Mouse (Mus musculus) intestine, embryonic 14.5 days (tissue): ENCODE measurements at regions not wholly inside any gene's neighbourhood (a gene's known extent, or its start where the extent isn't known, plus 50 kb on each side); places are given as distances from the start of the nearest gene placed in this dataset.

Source experiments
- ATAC-seq: fragments of 200-750 bp; cut with Nextera tagmentation; replicated peaks from 2 replicates; pipeline ENCODE4 v1.8.0; 2017; ENCODE audit warnings: low read depth, moderate number of reproducible peaks, moderate TSS enrichment, moderate library complexity; ENCODE audit not compliant: low FRiP score, low TSS enrichment
- DNase-seq: peaks from one replicate; pipeline ENCODE4 v3.0.0-alpha.2; 2018; ENCODE audit warnings: low spot score
- H3K27ac ChIP-seq: fragments of 300-500 bp; sonication (generic); 2 replicates; pipeline ENCODE4 v1.5.1; 2014; ENCODE audit warnings: low read depth, mild to moderate bottlenecking, control low read depth
- H3K27me3 ChIP-seq: fragments of 300-500 bp; sonication (generic); replicated peaks from 2 replicates; pipeline ENCODE4 v1.6.1; 2014; ENCODE audit warnings: low read length, control low read depth; ENCODE audit not compliant: control insufficient read depth, insufficient read depth
- H3K36me3 ChIP-seq: fragments of 300-500 bp; sonication (generic); 2 replicates; pipeline ENCODE4 v1.6.1; 2014; ENCODE audit warnings: low read length, control low read depth; ENCODE audit not compliant: control insufficient read depth, insufficient read depth
- H3K4me1 ChIP-seq: fragments of 300-500 bp; sonication (generic); replicated peaks from 2 replicates; pipeline ENCODE4 v1.6.1; 2014; ENCODE audit warnings: low read length, control low read depth, mixed read lengths; ENCODE audit not compliant: control insufficient read depth, insufficient read depth
- H3K4me2 ChIP-seq: fragments of 300-500 bp; sonication (generic); 2 replicates; pipeline ENCODE4 v1.6.1; 2014; ENCODE audit warnings: low read length
- H3K4me3 ChIP-seq: fragments of 300-500 bp; sonication (generic); 2 replicates; pipeline ENCODE4 v1.5.1; 2014; ENCODE audit warnings: low read depth, low read length, control low read depth, mixed read lengths
- H3K9ac ChIP-seq: fragments of 300-500 bp; sonication (generic); 2 replicates; pipeline ENCODE4 v1.6.1; 2014; ENCODE audit warnings: mild to moderate bottlenecking, low read length
- H3K9me3 ChIP-seq: fragments of 300-500 bp; sonication (generic); 2 replicates; pipeline ENCODE4 v1.6.1; 2016; ENCODE audit warnings: low read length, control low read depth; ENCODE audit not compliant: control insufficient read depth
- WGBS: fragments of 180-500 bp; shearing (Covaris S2); extraction: QIAGEN DNeasy Blood & Tissue Kit; methylation state at CpG from one replicate; pipeline ENCODE4 v1.1.7; 2014; 5-methylcytosine and 5-hydroxymethylcytosine counted together

DNA sequence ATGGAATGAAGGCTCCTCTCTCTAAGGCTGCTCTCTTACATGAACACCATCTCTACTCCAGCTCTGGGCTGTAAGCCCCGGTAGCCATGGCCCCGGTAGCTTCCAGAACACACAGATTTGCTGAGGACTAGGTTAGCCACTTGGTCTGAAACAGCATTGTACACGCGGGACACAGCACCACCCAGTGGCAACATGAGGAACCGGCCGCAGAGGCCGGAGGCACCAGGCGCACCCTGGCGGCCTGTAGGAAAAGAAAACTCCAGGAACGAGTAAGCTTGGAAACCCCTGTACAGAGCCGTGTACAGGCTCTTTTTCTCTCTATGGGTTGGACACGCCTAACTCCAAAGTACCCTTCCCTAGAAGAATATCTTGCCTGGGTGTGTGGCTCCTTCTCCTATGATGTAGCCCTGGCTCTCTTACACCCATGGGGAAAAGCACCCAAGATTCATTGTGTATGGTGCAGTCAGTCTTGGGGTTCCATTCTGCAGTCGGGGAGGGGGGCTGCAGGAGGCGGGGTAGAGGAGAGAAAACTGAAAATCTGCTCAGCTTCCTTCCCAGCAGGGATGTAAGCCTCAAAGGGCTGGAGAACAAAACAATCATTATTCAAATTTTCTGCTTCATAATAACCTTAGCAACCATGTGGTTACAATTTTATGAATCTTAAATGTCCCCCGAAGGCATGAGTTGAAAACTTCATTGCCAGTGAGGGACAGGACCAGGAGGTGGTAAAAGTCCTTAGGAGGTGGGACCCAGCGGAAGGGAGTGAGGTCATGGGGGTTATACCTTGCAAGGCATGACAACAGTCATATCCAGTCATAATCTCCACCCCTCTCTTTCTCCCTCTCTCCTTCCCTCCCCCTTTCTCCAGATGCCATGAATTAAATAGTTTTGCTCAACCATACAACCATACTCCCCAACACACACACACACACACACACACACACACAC lies 92.6 kb downstream of the Ier5 start:
- H3K9ac ChIP-seq = no peak overlapping the region
- no peaks in the 10 kb centered on the region for H3K9me3 ChIP-seq
- no peaks in the 10 kb centered on the region for H3K4me1 ChIP-seq
- WGBS = 20% methylated on average over 16 of the region's 16 CpGs
- H3K4me2 ChIP-seq = no peak overlapping the region
- peak; percentile 67 for ATAC-seq
- H3K27ac ChIP-seq = no peak overlapping the region
- peak; percentile 93 for DNase-seq
- no peaks in the 10 kb centered on the region for H3K27me3 ChIP-seq
- no peaks in the 10 kb centered on the region for H3K36me3 ChIP-seq
- H3K4me3 ChIP-seq = no peak overlapping the region

DNA sequence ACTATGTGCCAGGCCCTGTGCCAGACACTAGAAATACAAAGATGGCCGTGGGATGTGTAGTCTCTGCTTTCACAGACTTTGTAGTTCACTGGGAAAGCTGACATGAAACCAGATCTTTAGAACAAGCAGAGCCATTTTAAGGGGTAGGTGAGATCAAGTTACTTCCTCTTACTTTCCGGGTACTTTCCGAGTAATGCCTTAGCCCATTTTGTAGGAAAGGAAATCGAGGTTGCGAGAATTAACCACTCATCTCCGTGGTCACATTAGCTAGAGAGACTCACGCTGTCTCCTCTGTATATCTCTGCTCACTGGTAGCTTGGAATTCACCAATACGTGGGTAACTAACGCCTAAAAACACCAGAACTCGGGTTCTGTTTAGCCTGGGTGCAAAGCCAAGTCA lies 93.3 kb downstream of the Ier5 start:
- Histone ChIP-seq H3K36me3 (no peaks in the 10 kb centered on the region), H3K9ac (no peak overlapping the region), H3K4me1 (no peaks in the 10 kb centered on the region), H3K27ac (no peak overlapping the region), H3K4me2 (no peak overlapping the region), H3K9me3 (no peaks in the 10 kb centered on the region), H3K4me3 (no peak overlapping the region), H3K27me3 (no peaks in the 10 kb centered on the region)
- ATAC-seq = no peak
- WGBS = 86% methylated on average over 10 of the region's 10 CpGs
- no peak for DNase-seq

DNA sequence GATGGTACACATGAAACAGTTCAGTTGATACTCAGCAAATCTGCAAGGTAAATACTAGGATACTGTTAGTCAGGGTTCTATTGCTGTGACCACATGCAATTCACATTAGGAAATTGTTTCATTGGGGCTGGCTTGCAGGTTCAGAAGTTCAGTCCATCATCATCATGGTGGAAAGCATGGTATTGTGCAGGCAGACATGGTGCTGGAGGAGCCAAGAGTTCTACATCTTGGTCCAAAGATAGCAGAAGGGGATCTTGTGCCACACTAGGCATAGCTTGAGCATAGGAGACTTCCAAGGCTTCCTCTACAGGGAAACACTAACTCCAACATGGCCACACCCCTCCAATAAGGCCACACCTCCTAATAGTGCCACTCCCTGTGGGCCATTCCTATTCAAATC lies 99.1 kb downstream of the Ier5 start:
- Histone ChIP-seq H3K4me2 (no peak overlapping the region), H3K9ac (no peak overlapping the region), H3K9me3 (no peaks in the 10 kb centered on the region), H3K4me1 (no peaks in the 10 kb centered on the region), H3K36me3 (no peaks in the 10 kb centered on the region), H3K27ac (no peak overlapping the region), H3K27me3 (no peaks in the 10 kb centered on the region), H3K4me3 (no peak overlapping the region)
- ATAC-seq (no peak), DNase-seq (no peak)

DNA sequence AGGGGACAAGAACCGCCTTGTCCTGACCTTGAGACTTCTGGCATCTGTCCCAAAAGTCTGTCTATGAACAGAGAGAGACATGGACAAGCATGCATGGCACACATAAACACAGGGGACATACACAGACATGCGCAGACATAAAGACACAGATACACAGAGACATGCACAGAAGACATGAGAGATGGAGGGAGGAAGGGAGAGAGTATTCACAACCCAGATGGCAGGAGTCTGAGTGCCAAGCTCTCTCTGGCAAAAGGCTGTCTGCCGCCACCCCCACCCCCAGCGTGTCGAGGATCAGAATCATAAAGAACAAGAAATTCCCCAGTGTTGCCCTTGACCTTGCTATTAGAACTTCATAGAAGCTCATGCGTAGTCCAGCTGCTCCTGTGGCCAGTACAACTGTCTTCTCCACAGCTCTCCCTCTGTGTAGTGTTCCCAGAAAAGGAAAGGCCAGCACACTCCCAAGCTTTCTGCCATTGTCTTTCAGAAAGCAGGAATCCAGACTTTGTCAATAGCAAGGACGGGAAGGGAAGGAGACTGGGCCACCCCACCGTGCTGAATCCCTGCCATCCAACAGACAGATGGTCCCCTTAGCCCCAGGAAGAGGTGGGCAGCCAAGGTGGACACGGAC lies 99.8 kb downstream of the Ier5 start:
- H3K4me1 ChIP-seq = no peaks in the 10 kb centered on the region
- no peaks in the 10 kb centered on the region for H3K36me3 ChIP-seq
- H3K9ac ChIP-seq = no peak overlapping the region
- H3K4me2 ChIP-seq = no peak overlapping the region
- H3K9me3 ChIP-seq = no peaks in the 10 kb centered on the region
- 82% methylated on average over 9 of the region's 9 CpGs for WGBS
- no peak overlapping the region for H3K27ac ChIP-seq
- no peak for DNase-seq
- no peak for ATAC-seq
- no peaks in the 10 kb centered on the region for H3K27me3 ChIP-seq
- H3K4me3 ChIP-seq = no peak overlapping the region

DNA sequence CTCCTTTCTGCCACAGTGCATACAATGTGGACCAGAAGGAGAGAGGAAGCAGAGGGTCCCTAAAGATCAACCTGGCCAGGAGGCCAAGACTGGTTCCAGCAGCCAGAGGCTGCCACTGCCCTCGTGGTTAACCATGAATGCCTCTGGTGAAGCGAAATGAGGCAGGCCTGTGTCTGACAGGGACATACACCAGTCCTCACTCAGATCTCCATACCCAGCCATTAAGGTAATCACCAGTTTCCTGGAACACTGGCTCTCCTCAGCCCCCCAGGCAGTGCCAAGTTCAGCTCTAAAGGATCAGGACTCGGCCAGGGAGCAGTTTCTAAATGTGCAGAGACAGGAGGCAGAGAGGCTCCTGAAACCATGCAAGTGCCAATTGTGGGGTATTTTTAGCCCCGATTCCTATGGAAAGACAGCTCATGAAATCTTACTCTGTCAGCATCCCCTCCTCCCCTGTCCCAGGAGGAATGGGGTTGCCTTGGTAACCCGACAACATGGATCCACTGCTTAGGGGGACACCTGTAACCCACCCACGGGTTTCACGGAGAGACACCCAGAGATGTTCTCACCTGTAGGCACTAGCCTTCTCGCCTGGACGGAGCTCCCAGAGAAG lies 103.6 kb downstream of the Ier5 start:
- Histone ChIP-seq H3K27ac (no peak overlapping the region), H3K27me3 (no peaks in the 10 kb centered on the region), H3K9me3 (no peaks in the 10 kb centered on the region), H3K4me2 (no peak overlapping the region), H3K4me1 (no peaks in the 10 kb centered on the region), H3K36me3 (no peaks in the 10 kb centered on the region), H3K4me3 (no peak overlapping the region), H3K9ac (no peak overlapping the region)
- WGBS = 60% methylated on average over 9 of the region's 9 CpGs
- no peak for DNase-seq
- ATAC-seq = no peak

DNA sequence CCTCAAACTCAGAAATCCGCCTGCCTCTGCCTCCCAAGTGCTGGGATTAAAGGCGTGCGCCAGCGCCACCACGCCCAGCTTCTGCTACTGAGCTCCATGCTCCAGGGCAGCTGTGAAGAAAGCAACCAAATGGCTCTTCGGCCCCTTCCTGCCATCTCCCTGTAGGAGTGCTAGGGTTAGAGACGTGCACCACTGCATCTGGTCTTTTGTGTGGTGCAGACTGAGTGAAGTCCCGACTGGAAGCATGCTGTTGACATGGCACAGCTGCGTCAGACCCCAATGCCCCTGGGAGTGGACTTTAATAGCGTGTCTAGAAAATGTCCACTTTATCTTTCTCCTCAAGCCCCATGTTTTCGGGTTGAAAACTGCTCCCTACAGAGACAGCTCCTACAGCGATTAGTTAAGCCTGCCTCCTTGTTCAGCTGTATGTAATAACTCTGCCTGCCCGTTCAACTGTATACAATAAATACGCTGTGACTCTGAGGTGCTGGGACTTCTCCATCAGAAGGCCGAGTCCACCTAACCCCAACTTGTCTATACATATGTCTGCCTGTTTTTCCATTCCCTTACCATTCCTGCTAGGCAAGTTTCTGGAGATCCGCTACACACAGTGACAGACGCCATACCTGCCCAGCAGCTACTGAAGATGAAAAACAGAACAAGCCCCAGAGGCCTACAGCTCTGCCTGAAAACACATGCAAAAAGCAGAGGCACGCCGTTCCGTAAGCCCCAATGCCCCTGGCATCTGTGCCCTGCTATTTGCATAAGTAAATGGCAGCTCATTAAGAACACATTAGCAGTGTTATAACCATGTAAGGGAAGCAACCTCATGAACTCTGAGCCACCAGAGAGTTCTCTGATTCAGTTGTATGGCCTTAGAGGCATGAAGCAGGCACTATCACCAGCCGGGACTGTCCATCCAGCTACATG lies 105.2 kb downstream of the Ier5 start:
- WGBS = 72% methylated on average over 21 of the region's 21 CpGs
- no peak overlapping the region for H3K4me3 ChIP-seq
- no peak overlapping the region for H3K9ac ChIP-seq
- H3K27me3 ChIP-seq = no peaks in the 10 kb centered on the region
- H3K36me3 ChIP-seq = no peaks in the 10 kb centered on the region
- no peak overlapping the region for H3K4me2 ChIP-seq
- H3K9me3 ChIP-seq = no peaks in the 10 kb centered on the region
- ATAC-seq = no peak
- H3K27ac ChIP-seq = no peak overlapping the region
- no peaks in the 10 kb centered on the region for H3K4me1 ChIP-seq
- DNase-seq = no peak

DNA sequence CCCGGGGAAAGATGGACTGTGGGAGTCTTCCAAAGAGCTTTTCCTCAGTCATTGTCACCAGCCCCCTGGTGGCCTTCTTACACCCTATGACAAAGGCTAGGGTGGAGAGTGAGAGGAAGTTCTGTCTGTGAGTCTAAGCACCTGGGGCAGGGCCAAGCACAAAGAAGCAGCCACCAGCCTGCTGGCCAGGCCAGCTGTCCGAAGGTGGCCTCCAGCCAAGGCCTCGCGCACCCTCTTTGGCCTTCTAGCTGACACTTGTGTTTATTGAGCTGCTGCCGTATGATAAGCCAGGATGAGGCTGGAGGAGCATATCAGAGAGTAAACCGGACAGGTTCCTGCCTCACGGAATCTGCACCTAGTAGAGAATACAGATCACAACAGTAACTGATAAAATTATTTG lies 99.0 kb upstream of the Cacna1e start:
- no peak for DNase-seq
- ATAC-seq = no peak
- Histone ChIP-seq H3K9ac (no peak overlapping the region), H3K4me1 (no peaks in the 10 kb centered on the region), H3K4me2 (no peak overlapping the region), H3K4me3 (no peak overlapping the region), H3K9me3 (no peaks in the 10 kb centered on the region), H3K27me3 (no peaks in the 10 kb centered on the region), H3K36me3 (no peaks in the 10 kb centered on the region), H3K27ac (no peak overlapping the region)
- 67% methylated on average over 7 of the region's 7 CpGs for WGBS

DNA sequence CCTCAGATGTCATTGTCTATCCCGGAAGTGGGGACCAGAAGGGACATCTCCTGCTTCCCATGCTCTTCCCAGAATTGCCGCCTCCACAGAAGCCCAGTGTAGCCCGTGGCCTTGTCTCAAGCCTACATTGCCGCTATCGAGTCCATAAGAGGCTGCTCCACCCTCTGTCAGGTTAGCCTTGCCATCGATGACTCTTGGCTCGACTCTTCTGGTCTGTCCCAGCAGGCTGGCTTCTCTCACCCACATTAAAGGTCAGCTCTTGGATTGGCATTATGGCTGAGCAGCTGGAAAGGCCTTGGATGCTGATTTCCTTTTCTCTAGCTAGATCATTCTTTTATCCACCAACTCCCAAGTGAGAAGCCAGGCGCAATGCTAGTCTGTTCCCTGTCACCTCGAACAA lies 98.5 kb upstream of the Cacna1e start:
- Histone ChIP-seq H3K4me2 (no peak overlapping the region), H3K9ac (no peak overlapping the region), H3K9me3 (no peaks in the 10 kb centered on the region), H3K36me3 (no peaks in the 10 kb centered on the region), H3K4me1 (no peaks in the 10 kb centered on the region), H3K27ac (no peak overlapping the region), H3K27me3 (no peaks in the 10 kb centered on the region), H3K4me3 (no peak overlapping the region)
- 88% methylated on average over 9 of the region's 9 CpGs for WGBS
- DNase-seq = no peak
- ATAC-seq = no peak
